Mouse (Mus musculus): Measurements from ENCODE around the gene B3gnt2.
A peak's percentile ranks its signal among the peaks of the same experiment; 100 is the strongest.
"Not testable (repeated sequence)": the region's sequence is repeated elsewhere in the genome, so short reads cannot be mapped to it uniquely, and the experiment has no call there.

B3gnt2 gene

DNA sequence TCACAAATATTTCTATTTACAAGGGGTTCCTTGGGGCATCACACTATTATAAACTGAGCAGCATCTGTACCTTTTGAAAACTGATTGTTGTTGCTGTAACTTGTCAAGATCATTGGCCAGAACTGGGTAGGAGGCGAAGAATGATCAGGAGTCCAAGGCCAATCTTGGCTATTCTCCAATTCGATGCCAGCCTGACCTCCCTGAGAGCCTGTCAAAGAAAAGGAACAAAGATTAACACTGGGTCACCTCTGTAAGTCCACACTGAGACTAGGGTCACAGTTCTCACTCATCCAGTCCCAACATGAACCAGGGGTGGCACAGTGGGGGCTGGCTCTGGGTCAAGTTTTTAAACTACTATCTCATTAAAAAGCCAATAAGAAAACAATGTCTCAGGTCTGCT lies 85.9 kb downstream of the B3gnt2 start:
- peak; percentile 19 for DNase-seq (ENCODE audit: low spot score)

DNA sequence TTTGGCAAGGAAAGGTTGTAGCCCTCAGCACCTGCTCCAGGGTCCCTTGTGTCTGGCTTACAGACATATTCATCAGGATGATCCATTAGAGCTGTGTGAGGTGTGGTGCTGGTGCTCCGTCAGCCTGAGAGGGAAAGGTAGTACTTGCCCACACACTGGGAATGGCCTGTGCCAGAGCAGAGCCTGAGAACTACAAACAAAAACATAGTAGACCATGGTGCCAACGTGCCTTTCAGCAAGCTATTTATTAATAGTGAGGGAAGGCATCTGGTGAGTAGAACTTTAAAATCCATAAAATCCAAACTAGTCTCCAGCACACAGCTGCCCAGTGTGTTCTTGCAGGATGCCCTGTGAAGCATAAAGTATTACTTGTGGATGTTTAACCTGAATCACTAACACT lies 94.5 kb downstream of the B3gnt2 start:
- peak; percentile 16 for DNase-seq (ENCODE audit: low spot score)

DNA sequence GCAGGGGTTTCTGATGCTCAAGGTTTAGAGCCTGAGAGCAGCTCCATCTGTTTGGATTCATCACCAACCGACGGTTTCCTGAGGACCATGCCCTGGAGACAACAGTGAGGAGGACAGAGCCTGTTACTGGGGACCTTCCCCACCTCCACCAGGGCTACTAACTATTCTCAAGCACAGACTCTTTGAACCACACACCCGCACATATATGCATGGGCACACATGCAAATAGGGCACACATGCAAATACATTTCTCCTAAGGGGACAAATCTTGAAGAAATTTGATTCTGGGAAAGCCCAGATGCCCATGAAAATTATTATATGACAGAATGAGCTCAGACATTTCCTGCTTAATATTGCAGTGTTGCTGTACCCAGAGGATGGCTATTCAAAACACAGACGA lies 95.3 kb downstream of the B3gnt2 start:
- DNase-seq (ENCODE audit: low spot score) = peak; percentile 20

DNA sequence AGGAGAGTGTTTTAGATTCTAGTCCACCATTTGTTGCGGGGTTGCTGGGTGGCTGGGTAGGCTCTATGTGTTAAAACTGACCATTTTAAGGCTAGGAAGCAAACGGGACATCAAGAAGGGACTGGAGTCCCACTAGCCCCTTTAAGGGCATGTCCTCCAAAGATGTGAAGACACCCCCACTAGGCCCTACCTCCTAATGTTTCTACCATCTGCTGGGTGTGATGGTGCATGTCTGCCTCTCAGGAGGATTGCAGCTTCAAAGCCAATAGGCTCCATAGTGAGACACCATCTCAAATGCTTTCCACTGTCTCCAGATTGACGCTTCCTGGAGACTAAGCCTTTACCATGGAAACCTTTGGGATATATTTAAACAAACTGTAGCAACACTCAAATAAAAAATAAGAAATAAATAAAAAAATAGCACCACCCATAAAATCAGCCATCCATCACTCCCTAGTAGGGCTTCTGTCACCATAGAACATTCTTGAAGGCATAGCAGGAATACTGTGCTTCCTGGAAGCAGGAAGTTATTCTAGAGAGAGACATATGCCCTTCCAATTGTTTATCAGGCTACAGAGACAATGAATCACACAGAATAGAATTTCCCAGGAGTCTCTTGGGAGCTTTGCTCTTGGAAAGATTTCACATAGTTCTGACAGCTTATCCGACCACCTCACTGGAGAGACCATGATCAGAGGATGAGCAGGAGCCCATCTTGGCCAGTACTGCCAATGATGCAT lies 97.0 kb downstream of the B3gnt2 start:
- peak; percentile 6 for DNase-seq (ENCODE audit: low spot score)

DNA sequence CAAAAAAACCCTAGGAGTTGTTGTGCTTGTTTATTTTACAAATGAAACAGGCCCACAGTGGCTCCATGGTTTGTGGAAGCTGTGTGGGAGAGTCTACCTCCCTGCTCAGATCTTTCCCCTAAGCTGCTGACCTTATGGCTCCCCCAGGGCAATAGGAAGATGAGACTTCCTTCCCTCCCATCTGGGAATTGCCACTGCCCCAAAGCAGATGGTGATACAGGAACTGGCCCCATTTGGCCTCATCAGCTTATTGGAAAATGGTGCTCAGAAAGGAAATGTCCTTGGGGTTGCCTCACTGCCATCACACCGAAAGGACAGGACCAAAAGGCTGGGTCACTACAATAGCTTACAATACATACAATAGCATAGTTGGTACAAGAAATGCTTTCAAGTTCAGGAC lies 97.7 kb downstream of the B3gnt2 start:
- peak; percentile 16 for DNase-seq (ENCODE audit: low spot score)

DNA sequence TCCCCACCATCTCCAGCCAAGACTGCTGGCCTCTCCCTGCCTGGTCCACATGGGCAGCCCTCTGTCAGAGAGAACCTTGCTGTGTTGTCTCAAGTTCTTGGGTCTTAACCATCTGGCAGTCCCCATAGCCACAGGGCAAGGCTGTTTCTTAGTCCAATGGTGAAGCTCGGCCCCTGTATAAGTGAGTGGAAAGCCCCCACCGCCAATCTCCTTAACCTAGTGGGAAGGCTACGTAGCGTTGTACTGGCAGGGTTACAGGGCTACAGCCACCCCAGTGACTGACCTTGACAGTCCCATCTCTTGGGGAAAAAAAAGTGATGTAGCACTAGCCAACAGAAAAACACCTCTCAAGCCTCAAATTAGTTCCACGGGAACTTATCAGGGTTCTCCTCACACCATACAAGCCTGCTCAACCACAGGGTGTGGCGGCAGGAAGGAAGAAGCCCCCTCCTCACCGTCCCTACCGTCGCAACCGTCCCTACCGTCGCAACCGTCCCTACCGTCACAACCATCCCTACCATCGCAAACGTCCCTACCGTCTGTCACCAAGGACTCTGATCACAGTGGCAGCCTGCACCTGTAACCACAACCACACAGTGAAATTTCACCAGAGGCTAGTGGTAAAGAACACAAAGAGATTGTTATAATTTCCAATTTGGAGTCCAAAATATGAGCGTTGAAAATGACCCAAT lies 98.4 kb downstream of the B3gnt2 start:
- DNase-seq (ENCODE audit: low spot score) = peak; percentile 25

DNA sequence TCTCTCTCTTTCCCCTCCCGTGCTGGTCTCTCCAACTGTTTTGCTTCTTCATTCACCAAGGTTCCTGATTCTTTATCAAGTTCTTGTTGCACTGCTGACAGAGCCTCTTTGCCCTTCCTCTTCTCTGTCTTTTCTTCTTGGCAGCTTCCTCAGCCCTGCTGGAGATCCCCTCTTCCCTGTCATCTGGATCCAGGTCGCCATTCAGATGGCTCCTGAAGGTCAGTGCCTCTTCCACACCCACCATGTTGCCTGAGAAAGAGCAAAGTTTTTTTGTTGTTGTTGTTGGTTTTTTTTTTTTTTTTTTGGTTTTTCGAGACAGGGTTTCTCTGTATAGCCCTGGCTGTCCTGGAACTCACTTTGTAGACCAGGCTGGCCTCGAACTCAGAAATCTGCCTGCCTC lies 101.0 kb downstream of the B3gnt2 start:
- DNase-seq (ENCODE audit: low spot score) = peak; percentile 12

DNA sequence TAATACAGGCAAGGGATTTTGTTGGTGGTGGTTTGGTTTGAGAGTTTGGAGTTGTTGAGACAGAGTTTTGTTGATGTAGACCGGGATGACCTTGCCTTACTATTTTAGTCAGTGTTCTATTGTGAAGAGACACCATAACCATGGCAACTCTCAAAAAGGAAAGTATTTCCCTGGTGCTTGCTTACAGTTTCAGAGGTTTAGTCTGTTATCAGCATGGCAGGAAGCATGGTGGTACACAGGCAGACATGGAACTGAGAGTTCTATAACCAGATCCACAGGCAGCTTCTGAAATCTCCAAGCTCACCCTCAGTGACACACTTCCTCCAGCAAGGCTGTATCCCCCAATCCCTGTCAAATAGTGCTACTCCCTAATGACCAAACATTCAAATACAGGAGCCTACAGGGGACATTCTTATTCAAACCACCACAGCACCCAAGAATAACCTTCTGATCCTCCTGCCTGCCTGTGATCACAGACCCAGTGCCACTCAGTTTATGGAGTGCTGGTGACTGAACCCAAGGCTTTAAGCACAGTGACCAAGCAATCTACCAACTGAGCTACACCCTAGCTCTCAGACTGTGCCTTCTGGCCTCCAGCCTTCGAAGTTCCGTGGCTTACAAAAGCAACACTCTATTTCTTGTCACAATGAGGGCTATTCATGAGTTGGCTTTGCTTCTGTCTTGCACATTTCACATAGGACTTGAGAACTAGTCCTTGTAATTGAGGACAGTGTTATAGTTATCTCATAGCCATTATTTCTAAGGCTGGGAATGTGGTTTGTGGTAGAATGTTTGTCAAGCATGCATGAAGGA lies 104.4 kb downstream of the B3gnt2 start:
- peak; percentile 25 for DNase-seq (ENCODE audit: low spot score)

DNA sequence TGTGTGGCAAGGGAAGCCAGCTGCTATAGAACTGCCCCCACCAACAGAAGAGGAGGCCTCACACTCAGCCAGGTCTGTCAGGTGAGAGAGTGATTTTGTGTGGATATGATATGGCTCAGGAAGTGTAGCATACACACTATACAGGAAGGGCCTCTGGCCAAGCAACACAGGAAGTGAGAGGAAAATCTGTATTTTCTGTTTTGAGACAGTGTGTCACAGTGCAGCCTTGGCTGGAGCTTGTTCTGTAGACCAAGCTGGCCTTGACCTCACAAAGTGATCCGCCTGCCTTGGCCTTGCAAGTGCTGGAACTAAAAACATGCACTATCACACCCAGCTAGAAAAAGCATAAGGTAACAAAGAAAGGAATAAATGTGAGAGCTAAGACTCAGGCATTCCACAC lies 105.6 kb downstream of the B3gnt2 start:
- peak; percentile 41 for DNase-seq (ENCODE audit: low spot score)

DNA sequence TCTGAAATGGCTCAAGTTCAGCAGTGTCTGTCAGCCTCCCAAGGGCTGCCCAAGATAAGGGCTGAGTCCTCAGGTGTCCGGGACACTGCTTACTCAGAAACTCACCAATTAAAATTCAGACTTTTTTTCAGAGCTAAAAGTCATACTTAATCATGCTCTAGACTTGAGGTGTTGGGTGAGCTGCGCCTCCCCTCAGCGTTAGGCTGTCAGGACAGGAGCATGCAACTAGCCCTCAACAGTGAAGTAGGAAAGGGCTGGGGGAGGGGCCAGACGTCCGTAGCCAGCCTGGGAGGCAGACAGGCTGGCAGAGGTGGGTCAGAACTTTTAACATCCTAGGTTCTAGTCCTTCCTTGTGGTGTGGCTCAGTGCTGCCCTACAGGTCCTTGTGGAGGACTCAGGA lies 108.2 kb downstream of the B3gnt2 start:
- DNase-seq (ENCODE audit: low spot score) = peak; percentile 36

DNA sequence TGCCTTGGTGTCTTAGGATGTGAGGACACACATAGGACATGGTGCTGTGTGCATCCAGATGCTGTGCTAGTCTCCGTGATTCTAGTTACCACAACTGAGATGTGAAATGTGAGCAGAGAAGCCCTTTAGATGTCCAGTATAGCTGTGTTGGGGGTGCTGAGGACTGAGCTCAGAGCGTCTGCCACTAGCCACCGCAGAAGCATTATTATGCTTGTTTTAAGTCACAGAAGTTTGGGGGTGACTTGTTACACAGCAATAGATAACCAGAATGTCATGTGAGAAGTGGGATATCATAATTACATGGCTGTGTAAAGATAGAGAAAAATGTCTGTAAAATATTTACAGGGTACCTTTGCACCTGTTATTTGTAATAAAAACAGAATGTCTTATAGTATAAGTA lies 109.2 kb downstream of the B3gnt2 start:
- DNase-seq (ENCODE audit: low spot score) = peak; percentile 13

DNA sequence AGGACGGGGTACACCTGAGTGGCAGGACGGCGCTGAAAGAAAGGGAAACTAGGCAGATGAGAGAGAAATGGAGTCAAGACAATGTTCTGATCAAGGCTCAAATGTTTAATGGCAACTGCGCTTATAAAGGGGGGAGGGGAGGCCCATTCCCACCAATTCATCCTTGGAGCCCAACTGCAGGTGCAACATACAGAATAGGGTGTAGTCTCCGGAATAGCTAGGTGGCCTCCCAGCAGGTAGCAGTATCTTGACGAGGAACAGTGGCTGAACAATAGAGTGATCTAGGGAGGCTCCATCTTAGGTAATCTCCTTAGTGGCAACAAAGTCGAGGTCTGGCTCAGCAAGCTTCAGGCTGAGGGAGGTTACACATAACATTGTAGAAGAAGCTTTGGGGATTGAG lies 113.4 kb downstream of the B3gnt2 start:
- DNase-seq (ENCODE audit: low spot score) = no peak

DNA sequence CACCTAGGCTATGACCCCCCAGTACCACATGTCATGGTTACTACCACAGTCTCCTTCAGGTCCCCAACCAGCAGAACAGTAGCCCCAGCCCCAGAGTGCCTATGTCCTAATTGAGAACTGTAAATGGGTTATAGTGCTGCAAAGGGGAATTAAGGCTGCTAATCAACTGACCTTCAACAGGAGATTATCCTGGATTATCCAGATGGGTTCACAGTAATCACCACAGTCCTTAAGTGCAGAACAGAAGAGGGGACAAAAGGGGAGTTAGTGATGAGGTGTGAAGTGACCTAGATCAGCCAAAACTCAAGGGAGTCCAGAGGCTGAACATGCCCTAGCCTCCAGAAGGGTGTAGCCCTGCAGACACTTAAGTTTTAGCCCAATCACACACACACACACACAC lies 115.4 kb downstream of the B3gnt2 start:
- DNase-seq (ENCODE audit: low spot score) = no peak

DNA sequence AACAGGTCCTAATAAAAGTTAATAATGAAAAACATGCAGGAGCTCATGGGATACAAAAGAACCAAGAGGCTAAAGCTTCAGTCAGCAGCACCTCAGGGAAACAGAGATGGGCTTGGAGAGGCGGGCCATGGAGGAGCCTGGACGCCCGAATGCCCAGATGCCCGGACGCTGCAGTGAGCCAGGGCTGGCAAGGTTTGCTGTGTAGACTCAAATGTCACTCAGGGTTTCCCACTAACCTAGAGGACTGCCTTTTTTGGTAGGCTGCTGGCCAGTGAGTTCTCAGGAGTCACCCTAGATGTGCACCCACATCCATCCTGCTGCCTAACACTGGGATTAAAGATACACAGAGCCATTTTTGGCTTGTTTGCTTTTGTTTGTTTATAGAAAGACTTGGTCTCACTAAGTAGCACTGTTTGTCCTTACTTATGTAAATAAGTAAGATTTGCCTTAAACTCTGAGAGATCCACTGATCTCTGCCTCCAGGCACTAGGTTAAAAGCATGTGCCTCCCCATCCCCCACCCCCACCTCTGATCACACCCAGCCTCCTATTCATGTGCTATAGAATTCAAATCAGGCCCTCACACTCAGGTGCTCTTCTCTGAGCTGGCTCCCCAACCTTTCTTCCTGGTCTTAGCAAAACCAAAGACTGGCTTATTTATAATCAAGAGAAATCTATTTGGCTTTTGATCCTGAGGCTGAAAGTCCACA lies 117.0 kb downstream of the B3gnt2 start:
- no peak for DNase-seq (ENCODE audit: low spot score)

DNA sequence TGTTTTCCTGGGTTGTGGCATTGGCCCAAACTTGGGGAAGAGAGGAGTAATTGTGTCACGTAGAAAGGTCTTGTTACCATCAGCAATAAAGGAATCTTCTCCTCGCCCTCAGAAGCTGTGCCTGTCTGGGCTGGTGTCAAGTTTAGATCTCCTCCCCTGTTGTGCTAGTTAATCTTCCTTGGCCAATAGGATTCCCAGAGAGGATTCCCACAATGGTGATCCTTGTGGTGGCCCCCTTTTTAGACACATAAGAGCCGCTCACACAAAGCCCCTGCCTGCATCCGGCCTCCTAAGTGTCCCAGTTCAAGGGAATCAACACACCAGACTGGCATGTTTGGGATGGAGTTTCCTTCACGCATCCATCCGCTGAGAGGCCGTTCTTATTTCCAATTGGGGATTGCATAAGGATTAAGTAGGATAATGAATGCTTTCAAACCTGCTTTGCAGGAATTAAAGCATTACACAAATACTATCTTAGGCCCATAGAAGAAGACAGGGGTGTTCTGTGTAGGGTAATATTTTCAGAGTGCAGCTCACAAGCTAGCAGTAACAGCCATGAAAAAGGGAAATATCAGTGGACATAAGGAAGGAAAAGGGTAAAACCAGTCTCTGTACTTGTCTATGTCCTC lies 118.6 kb downstream of the B3gnt2 start:
- DNase-seq (ENCODE audit: low spot score) = no peak

DNA sequence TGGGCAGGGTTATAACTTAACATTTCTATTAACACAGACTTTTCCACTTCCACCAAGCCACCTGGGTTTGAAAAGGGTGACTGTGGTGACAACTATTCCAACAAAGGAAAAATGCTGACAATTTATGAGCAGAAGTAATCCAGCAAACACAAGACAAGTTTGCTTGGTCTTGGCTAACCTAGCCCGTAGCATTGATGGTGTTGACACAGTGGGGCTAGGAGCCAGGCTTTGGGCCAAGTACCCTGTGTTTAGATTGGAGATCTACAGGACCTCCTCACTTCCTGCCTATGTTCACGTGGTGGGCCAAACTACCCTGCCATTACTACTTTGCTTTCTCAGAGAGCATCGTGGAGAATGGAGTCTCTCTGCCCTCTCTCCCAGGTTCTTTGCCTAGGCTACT lies 119.3 kb downstream of the B3gnt2 start:
- DNase-seq (ENCODE audit: low spot score) = no peak

DNA sequence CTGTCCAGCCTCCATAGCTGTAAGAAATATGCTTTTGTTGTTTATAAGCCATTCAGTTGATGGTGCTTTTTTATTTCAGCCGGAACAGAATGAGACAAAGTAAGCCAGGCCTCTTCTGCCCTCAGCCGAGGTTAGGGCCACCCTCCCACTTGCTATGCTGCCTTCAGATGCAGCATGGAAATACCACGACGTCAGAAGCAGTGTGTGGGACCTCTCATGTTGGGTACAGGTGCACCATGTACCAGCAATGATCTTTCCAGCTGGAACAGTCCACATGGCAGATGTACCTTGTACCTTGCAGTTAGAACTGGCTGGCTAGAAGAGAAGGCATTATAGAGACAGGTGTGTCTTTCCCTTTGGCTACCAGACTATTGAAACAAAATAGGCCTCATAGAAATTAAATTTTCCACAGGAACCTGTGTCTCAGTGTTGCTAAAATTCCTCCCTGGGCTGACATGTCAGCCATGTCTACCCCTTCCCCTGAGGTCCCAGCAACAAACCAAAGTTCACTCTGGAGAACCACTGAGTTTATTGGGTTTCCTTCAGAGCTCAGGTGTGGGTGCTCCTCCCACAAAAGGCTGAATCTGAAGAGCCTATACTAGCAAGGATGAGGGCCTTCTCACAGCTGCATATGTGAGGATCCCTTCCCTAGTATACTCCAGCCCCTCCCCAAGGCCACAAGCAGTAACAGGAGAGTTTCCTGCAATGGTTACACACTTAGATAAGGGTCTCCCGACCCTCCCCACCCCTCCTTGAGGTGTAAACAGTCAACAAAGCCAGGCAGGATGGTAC lies 121.1 kb downstream of the B3gnt2 start:
- DNase-seq (ENCODE audit: low spot score) = no peak

DNA sequence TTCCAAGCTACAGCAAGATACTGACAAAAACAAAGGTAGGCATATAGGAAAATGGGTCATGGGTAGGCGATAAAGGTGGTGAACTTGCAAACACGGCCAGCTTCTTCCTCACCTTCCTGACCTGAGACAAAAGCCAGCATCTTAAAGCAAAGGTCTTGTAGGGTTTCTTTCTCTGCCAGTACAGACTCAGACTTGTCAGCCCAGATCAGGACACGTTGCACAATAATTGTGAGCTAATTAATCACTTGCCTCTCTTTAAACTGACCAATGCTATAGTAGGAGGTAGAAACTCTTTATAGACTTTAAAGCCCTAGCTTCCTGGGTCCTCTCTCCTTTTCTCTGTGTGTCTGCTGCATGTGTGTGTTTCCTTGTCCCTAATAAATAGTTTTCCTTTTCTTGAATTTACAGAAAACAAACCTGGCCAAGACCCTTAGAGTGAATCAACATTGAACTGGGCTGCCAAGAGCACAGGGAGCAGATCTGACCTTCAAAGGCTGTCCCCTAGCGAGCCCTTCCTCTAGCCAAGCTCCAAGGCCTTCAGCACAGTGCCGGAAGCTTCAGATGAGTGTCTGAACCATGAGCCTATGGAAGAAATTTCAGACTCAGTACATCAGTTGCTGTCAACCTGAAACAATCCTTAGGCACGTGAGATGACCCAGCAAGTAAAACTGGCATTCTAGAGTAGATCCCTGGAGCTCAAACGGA lies 124.1 kb downstream of the B3gnt2 start:
- DNase-seq (ENCODE audit: low spot score) = no peak

DNA sequence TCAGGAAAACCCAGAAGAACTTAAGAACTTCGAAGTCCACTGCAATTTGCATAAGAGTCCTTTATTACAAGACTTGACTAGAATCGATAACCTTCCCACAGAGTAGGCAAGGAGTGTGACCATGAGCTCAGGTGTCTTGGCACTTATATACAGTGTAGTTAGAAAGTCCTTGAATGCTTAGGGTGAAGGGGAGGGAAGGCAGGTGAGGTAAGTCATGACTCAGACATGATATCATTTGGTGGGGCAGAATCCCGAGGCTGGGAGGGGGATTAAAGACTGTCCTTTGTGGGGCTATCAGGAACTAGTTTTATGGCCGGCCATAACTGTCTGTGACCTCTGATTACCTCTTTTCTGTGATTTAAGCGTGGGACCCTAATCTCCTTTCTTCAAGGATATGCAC lies 125.6 kb downstream of the B3gnt2 start:
- not testable (repeated sequence) for DNase-seq (ENCODE audit: low spot score)

DNA sequence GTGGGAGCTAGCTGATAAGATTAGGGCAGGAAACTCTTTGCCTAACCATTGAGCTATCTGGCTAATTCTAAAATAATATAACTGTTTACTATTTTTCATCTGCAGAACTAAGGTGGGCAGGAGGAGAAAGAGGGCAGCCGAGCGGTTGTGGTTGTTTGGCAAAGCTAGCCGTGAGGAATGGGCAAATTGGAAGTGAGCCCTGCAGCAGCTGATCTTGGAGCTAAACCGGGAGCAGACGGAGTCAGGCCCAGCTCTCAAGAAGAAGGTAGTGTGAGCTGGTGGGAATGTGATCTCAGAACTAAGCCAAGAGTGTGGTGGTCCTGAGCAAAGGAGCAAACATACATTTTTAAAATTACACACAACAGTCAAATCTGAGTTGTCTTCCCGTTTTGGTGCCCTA lies 126.8 kb downstream of the B3gnt2 start:
- no peak for DNase-seq (ENCODE audit: low spot score)
